ENCODE assay signal across 10 mouse cellular contexts in the genomic region with DNA sequence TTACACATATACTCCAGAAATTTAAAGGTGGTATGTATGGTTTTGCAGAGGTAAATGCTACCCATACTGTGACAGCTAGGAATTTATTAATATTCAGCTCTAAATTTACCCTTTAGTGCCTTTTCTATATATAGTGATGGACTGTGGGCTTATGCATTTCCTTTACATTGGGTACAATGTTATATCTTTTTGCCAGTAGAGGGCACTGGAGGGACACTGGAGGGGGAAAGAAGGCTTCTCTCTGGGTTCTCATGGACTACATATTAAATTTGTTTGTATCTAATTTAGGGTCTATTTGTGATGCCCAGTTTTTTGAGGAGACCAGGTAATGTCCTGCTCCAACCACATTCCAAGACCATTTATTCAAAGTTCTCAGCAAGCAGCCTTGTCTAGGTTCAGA.
DNase-seq lines count a peak whose midpoint lies in the region; ATAC-seq lines count a peak whose summit lies in the region.
"Had no signal": no experiment of that assay in that cellular context is flagged by ENCODE, and none has a peak within 500 bp of the region (broad histone marks: within the 10 kb centered on the region; RNA-seq: fewer than 3 reads in every experiment).

No protein-coding gene starts in this region.

- DNase-seq in frontal cortex, postnatal 36 days (ENCODE audit: low spot score in 2 of 2) = no peak
- peak; percentile 1 for DNase-seq in lung, postnatal 10 days
- DNase-seq in lung, postnatal 25 days (ENCODE audit: low spot score) = no peak
- peak; percentile 11 for DNase-seq in c-Kit-positive CD71-positive TER-119-positive erythroid progenitor cells, embryonic 14.5 days (ENCODE audit: low spot score)
- peak; percentile 13 for DNase-seq in retina, adult 2 months (ENCODE audit: low read depth, low spot score)
- no peak for DNase-seq in cerebellum, adult 11-12 months

- H3K4me1 ChIP-seq in kidney, embryonic 16.5 days (ENCODE audit: insufficient read depth, low read length) = no peaks in the 10 kb centered on the region
- H3K4me1 ChIP-seq: lung, embryonic 15.5 days had no signal

- H3K27me3 ChIP-seq in kidney, embryonic 16.5 days (ENCODE audit: insufficient read depth, low read length) = no peaks in the 10 kb centered on the region
- H3K27me3 ChIP-seq: lung, embryonic 15.5 days had no signal

- no peak overlapping the region for H3K27ac ChIP-seq in kidney, embryonic 16.5 days (ENCODE audit: low read length)
- H3K27ac ChIP-seq: lung, embryonic 15.5 days had no signal

- peak; percentile 55; the same call in 1 of the 2 replicates for ATAC-seq in frontal cortex, adult (ENCODE audit: low TSS enrichment)
- ATAC-seq in kidney, embryonic 16.5 days (ENCODE audit: low FRiP score, low TSS enrichment) = no peak

- H3K36me3 ChIP-seq in kidney, embryonic 16.5 days (ENCODE audit: insufficient read depth, low read length) = no peaks in the 10 kb centered on the region
- H3K36me3 ChIP-seq: G1E; lung, embryonic 15.5 days had no signal

- H3K9me3 ChIP-seq in kidney, embryonic 16.5 days (ENCODE audit: low read length) = no peaks in the 10 kb centered on the region
- H3K9me3 ChIP-seq: G1E; lung, embryonic 15.5 days had no signal

- H3K4me3 ChIP-seq in kidney, embryonic 16.5 days (ENCODE audit: low read length) = no peak overlapping the region
- H3K4me3 ChIP-seq: lung, embryonic 15.5 days had no signal

- no peak overlapping the region for H3K9ac ChIP-seq in kidney, embryonic 16.5 days (replicated peaks; ENCODE audit: low read length)
- H3K9ac ChIP-seq: lung, embryonic 15.5 days had no signal

- H3K4me2 ChIP-seq in kidney, embryonic 16.5 days (replicated peaks; ENCODE audit: low read depth, low read length) = no peak overlapping the region
- H3K4me2 ChIP-seq: lung, embryonic 15.5 days had no signal

Comparison
In these comparisons a context has a peak if more than half of its experiments do, and no peak if none do; other contexts are left out.
1. DNase-seq: peak in lung, postnatal 10 days (single experiment), c-Kit-positive CD71-positive TER-119-positive erythroid progenitor cells, embryonic 14.5 days (single experiment) and retina, adult 2 months (single experiment); none in frontal cortex, postnatal 36 days (0 of 2), lung, postnatal 25 days (single experiment) and cerebellum, adult 11-12 months (single experiment).